Mouse (Mus musculus): ENCODE data around the gene Cyp4f40. TPM values are rescaled to one million over a fixed set of nuclear protein-coding genes. Genes with fewer than 3 reads are reported as not detected.
"Not testable (repeated sequence)": the region's sequence is repeated elsewhere in the genome, so short reads cannot be mapped to it uniquely, and the experiment has no call there.

The Cyp4f40 gene
- not detected in 2 replicates for polyA plus RNA-seq (2016; fragmentation: Nextera tagmentation; extraction: Ambion mirVana)

DNA sequence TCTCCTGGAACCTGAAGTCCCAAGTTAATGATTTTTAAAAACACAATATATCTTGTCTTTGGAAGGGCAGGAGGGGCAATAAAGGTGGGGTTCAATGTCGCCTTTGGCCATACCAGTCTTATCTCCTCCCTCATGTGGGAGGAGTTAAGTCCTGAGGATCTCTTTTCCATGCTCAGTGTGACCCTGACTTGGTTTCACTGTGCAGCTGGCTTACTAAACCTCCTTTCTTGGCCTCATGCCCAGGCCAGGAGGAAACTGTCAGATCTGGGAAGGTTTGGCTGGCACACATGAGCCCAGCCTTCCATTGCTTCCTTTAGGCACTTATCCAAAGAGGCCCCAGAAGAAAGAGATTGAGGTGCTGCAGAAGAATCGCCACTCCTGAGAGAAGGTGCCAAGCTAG, at the start of gene Cyp4f40:
Gene Cyp4f40, plus strand, starts transcription at position 189 of the 400 bp plus-strand sequence.
- Histone ChIP-seq H3K4me1 (no peaks in the 10 kb centered on the region), H3K27ac (replicated peaks) (no peak within 1 kb of the TSS), H3K4me3 (no peak within 1 kb of the TSS), H3K36me3 (replicated peaks) (no peaks in the 10 kb centered on the region), H3K27me3 (replicated peaks; ENCODE audit: low read depth, poor library complexity, severe bottlenecking) (no peaks in the 10 kb centered on the region), H3K9me3 (no peaks in the 10 kb centered on the region)
- 64% methylated on average over 2 of the region's 2 CpGs for WGBS
- DNase-seq (ENCODE audit: low spot score): no peak

DNA sequence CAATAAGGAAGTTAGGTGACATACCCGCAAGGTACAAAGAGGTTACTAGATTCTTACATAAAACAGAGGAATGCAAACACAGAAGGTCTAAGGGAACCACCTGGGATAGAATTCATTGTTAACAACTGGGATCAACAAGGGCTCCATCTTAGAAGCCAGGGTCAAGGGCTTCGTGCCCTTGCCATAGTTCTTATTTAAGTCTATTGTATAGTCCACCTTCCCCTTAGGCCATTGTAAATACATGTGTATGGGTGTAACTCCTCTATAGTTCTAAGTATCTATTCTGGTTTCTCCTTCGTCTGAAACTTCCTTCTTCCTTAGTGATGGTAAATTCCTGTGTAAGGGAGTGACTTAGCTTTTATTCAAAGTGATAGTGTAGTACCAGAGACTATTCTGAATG, 48.5 kb upstream of the Cyp4f40 start:
- H3K27me3 ChIP-seq (replicated peaks; ENCODE audit: low read depth, poor library complexity, severe bottlenecking); H3K27ac ChIP-seq (replicated peaks); DNase-seq (ENCODE audit: low spot score); H3K36me3 ChIP-seq (replicated peaks); H3K4me3 ChIP-seq; H3K9me3 ChIP-seq; H3K4me1 ChIP-seq: not testable (repeated sequence)
- WGBS: 83% methylated on average over 3 of the region's 3 CpGs

DNA sequence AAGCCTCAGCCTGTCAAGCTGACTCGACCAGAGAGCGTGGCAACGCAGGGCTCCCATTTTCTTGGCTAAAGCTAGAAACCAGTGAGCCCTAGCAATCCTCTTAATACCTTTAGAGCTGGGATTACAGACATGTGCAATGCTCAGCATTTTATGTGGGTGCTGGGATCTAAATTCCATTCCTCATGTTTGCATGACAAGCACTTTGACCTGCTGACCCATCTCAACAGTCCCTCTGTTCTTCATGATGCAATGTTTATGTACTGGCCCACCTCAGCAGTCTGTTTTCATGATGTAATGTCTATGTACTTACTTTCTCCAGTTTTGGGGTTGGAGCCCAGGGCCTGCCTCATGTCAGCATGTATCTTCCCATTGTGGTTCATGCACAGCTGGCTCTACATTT, 47.8 kb upstream of the Cyp4f40 start:
- 88% methylated on average over 3 of the region's 3 CpGs for WGBS
- H3K4me1 ChIP-seq: no peaks in the 10 kb centered on the region
- H3K4me3 ChIP-seq: no peak overlapping the region
- no peaks in the 10 kb centered on the region for H3K27me3 ChIP-seq (replicated peaks; ENCODE audit: low read depth, poor library complexity, severe bottlenecking)
- DNase-seq (ENCODE audit: low spot score): no peak
- no peaks in the 10 kb centered on the region for H3K36me3 ChIP-seq (replicated peaks)
- H3K27ac ChIP-seq (replicated peaks): no peak overlapping the region
- H3K9me3 ChIP-seq: no peaks in the 10 kb centered on the region

DNA sequence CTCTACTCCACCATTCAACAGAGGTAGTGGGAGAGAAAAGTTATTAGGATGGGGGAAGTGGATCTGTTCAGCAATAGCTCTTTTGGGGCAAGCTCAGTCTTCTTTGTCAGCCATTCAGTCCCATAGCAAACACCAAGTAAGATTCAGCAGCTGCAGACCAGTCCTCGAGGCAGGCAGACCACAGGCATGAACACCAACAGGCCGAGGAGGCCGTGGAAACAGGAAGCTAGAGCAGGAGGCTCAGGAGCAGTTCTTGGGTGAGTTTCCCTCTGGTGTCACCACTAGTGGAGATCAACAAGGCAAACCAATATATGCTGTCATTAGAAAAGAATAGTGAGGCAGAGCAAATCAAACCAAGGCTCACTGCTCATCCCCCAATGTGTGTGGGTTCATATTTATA, 46.3 kb upstream of the Cyp4f40 start:
- Histone ChIP-seq H3K4me3 (no peak overlapping the region), H3K27me3 (replicated peaks; ENCODE audit: low read depth, poor library complexity, severe bottlenecking) (no peaks in the 10 kb centered on the region), H3K36me3 (replicated peaks) (no peaks in the 10 kb centered on the region), H3K4me1 (no peaks in the 10 kb centered on the region), H3K27ac (replicated peaks) (no peak overlapping the region), H3K9me3 (no peaks in the 10 kb centered on the region)
- no peak for DNase-seq (ENCODE audit: low spot score)
- WGBS: 73% methylated on average over 3 of the region's 3 CpGs

DNA sequence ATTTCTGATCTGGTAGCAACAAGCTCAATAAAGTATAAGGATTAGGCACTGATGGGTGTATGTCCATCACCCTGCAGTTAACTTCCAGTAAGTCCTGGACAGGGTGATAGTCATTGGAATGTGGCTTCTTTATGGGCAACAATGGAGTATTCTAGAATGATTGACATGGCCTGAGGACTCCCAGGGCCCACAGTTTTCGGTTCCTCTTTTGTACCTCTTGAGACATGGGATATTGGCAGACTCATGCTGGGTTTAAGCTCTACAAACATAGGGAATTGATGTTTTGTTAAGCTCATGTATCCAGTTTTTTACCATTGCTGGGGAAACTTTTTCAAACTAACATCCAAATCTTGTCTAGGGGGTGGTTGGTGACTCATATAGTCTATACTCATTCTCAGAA, 41.4 kb upstream of the Cyp4f40 start:
- Histone ChIP-seq H3K4me1 (no peaks in the 10 kb centered on the region), H3K9me3 (peaks cover 10% of the 10 kb centered on the region; the same call in 1 of the 2 replicates), H3K27me3 (replicated peaks; ENCODE audit: low read depth, poor library complexity, severe bottlenecking) (no peaks in the 10 kb centered on the region), H3K4me3 (no peak overlapping the region), H3K36me3 (replicated peaks) (no peaks in the 10 kb centered on the region), H3K27ac (replicated peaks) (no peak overlapping the region)
- no peak for DNase-seq (ENCODE audit: low spot score)
- WGBS: 64% methylated on average over 1 of the region's 1 CpGs

DNA sequence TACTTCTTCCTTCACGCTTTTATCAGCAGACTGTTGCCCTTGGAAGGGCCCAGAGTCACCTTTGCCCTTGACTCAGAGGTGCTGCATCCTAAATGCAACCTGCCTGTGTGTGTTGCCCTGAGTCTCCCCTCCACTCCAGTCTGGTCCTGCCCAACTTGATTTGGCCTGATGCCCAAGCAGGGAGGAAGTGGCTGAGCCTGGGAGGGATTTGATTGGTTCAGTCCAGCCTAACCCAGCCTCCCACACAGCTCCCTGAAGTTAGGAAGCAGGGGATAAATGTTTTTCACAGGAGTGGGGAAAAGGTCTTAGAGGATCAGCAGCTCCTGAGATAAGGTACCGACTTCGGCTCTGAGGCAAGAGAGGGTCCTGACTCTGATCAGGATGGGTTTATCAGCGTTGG, 37.7 kb upstream of the Cyp4f40 start, which contains the start of gene Cyp4f37:
Gene Cyp4f37, plus strand, starts transcription at position 292 of the 400 bp plus-strand sequence.
- H3K27ac ChIP-seq (replicated peaks); H3K4me1 ChIP-seq; H3K4me3 ChIP-seq; H3K36me3 ChIP-seq (replicated peaks); DNase-seq (ENCODE audit: low spot score); H3K27me3 ChIP-seq (replicated peaks; ENCODE audit: low read depth, poor library complexity, severe bottlenecking): not testable (repeated sequence)
- peaks cover 10% of the 10 kb centered on the region; the same call in 1 of the 2 replicates for H3K9me3 ChIP-seq
- 73% methylated on average over 4 of the region's 4 CpGs for WGBS

DNA sequence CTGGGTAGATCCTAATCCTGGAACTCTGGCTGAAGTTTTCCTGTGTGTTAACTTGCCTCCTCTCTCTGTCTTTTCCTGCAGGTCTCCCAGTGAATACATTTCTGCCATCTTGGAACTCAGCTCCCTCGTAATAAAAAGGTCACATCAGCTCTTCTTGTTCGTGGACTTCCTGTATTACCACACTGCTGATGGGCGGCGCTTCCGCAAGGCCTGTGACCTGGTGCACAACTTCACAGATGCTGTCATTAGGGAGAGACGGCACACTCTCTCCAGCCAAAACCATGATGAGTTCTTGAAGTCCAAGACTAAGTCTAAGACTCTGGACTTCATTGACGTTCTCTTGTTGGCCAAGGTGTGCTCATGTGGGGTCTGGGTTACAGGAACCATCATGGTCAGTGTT, 29.0 kb upstream of the Cyp4f40 start:
- H3K4me3 ChIP-seq; DNase-seq (ENCODE audit: low spot score); H3K4me1 ChIP-seq; H3K9me3 ChIP-seq; H3K27me3 ChIP-seq (replicated peaks; ENCODE audit: low read depth, poor library complexity, severe bottlenecking); H3K27ac ChIP-seq (replicated peaks); H3K36me3 ChIP-seq (replicated peaks): not testable (repeated sequence)
- 88% methylated on average over 7 of the region's 7 CpGs for WGBS

DNA sequence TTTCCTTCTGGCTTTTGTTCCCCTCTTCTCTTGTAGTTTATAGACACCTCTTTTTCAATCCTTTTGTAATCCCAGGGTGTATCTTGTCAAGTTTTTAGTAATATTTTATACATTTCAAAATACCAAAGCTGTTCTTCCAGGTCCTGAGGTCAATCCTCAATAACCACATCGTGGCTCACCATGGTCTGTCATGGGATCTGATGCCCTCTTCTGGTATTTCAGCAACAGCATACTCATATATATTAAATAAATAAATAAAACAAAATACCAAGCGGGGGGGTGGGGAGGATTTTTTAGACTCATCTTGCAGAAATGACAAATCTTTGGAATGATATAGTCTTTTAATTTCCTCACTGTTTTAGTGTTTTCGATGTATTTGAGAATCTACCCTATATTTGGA, 26.8 kb upstream of the Cyp4f40 start:
- Histone ChIP-seq H3K27me3 (replicated peaks; ENCODE audit: low read depth, poor library complexity, severe bottlenecking) (no peaks in the 10 kb centered on the region), H3K4me1 (peaks cover 8% of the 10 kb centered on the region; the same call in 1 of the 2 replicates), H3K36me3 (replicated peaks) (no peaks in the 10 kb centered on the region), H3K27ac (replicated peaks) (no peak overlapping the region), H3K4me3 (no peak overlapping the region), H3K9me3 (no peaks in the 10 kb centered on the region)
- DNase-seq (ENCODE audit: low spot score): no peak
- 80% methylated on average over 3 of the region's 3 CpGs for WGBS

DNA sequence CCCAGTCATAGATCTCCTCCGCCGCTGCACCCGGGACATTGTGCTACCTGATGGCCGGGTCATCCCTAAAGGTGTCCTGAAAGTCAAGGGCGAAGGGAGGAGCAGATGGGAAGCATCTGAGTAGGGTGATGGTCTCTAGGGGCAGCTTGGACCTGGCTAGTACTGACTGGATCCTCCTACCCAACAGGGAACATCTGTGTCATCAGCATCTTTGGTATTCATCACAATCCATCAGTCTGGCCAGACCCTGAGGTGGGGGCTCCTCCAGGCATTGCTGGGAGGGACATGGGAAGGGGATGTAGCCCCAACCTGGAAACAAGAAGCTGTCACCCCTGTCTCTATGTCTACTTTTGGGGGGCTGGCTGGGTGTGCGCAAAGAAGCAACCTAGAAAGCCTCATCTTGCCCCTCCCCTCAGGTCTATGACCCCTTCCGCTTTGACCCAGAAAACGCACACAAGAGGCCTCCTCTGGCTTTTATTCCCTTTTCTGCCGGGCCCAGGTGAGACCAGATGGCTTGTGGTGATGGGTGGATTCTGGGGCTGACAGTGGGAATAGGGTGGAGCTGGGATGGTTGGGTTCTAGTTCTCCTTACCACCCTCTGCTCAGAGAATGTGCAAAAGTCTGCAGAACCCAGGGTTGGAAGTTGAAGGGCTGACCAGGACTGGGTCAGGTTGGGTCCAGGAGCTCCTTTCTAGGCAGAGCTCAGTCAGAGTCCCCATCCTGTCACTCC, 24.3 kb upstream of the Cyp4f40 start:
- not testable (repeated sequence) for H3K36me3 ChIP-seq (replicated peaks); H3K9me3 ChIP-seq; H3K4me1 ChIP-seq; DNase-seq (ENCODE audit: low spot score); H3K27me3 ChIP-seq (replicated peaks; ENCODE audit: low read depth, poor library complexity, severe bottlenecking)
- WGBS: 89% methylated on average over 9 of the region's 9 CpGs
- H3K27ac ChIP-seq (replicated peaks): peak overlapping the region; percentile 57
- peak overlapping the region; percentile 55 for H3K4me3 ChIP-seq

DNA sequence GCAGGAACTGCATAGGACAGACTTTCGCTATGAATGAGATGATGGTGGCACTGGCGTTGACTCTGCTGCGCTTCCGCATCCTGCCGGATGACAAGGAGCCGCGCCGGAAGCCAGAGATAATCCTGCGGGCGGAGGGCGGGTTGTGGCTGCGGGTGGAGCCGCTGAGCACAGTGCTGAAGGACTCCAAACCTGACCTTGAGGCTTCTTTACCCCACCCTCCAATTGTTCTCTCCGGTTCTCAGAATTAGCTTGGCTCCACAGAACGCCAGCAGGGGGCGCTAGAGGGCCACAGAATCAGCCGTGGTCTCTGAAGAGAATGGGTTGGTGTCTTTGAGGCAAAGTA, 23.8 kb upstream of the Cyp4f40 start:
- H3K27ac ChIP-seq (replicated peaks): peak overlapping the region; percentile 57
- peak overlapping the region; percentile 55 for H3K4me3 ChIP-seq
- 2% methylated on average over 17 of the region's 17 CpGs for WGBS
- H3K9me3 ChIP-seq: no peaks in the 10 kb centered on the region
- no peaks in the 10 kb centered on the region for H3K36me3 ChIP-seq (replicated peaks)
- H3K4me1 ChIP-seq: peaks cover 8% of the 10 kb centered on the region; the same call in 1 of the 2 replicates
- DNase-seq (ENCODE audit: low spot score): peak; percentile 91
- H3K27me3 ChIP-seq (replicated peaks; ENCODE audit: low read depth, poor library complexity, severe bottlenecking): no peaks in the 10 kb centered on the region

DNA sequence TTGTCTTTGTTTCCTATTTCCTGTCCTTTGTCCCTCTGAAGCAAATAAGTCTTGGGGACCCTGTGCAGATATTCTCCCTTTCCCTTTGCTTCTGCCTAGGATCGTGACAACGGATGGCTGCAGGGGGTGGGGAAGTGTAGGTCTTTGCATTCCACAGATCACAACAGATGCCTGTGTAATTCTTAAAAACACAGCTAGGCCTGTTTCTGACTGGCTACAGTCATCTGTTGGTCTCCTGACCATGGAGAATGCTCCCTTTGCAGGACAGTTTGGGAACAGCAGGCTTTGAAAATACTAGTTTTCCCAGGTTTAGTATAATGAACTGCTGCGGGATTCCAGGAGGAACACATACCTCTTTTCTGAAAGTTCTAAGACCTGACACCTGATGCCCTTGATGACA, 22.4 kb upstream of the Cyp4f40 start:
- no peaks in the 10 kb centered on the region for H3K36me3 ChIP-seq (replicated peaks)

DNA sequence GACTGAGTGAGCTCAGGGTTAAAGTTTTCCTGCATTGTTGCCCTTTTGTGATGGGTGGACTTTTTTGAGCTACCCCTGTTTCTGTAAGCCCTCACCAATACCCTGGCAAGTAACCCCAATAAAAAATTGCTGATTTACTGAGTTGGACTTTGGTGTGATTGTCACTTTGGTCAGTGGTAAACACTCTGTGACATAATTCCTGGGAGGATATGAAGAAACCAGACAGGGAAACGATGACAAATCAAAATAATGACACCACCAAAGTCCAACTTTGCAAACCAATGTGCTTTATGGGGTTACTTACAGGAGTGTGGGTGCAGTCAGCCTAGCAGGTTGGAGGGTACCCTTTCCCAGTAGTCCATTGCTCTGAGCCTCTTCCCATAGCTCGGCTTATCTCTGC, 21.5 kb upstream of the Cyp4f40 start:
- H3K4me3 ChIP-seq: no peak overlapping the region
- no peaks in the 10 kb centered on the region for H3K36me3 ChIP-seq (replicated peaks)
- DNase-seq (ENCODE audit: low spot score): no peak
- no peak overlapping the region for H3K27ac ChIP-seq (replicated peaks)
- WGBS: 87% methylated on average over 2 of the region's 2 CpGs
- peaks cover 8% of the 10 kb centered on the region; the same call in 1 of the 2 replicates for H3K4me1 ChIP-seq
- H3K27me3 ChIP-seq (replicated peaks; ENCODE audit: low read depth, poor library complexity, severe bottlenecking): no peaks in the 10 kb centered on the region
- H3K9me3 ChIP-seq: no peaks in the 10 kb centered on the region

More for the DNA sequence above, 22.4 kb upstream of the Cyp4f40 start:
- DNase-seq (ENCODE audit: low spot score): no peak
- Histone ChIP-seq H3K4me3 (no peak overlapping the region), H3K27me3 (replicated peaks; ENCODE audit: low read depth, poor library complexity, severe bottlenecking) (no peaks in the 10 kb centered on the region), H3K4me1 (peaks cover 8% of the 10 kb centered on the region; the same call in 1 of the 2 replicates), H3K27ac (replicated peaks) (no peak overlapping the region), H3K9me3 (no peaks in the 10 kb centered on the region)
- WGBS: 49% methylated on average over 3 of the region's 3 CpGs

DNA sequence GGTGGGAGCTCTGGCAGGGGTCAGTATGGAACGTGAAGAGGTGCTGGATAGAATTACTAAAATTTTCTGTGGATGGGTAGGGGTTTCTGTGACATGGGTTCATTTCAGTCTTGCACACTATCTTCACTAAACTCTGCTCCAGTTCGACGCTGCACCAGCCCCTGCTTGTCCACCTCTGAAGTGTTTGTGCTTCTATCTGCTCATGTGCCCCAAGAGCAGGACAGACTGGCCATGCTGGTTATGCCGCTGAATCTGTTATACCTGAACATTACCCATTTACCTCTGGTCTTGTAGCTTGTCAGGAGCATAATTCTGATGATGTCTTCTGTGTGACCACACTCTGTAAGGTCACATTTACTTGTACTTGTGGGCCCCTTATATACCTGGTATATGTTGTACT, 12.1 kb upstream of the Cyp4f40 start:
- DNase-seq (ENCODE audit: low spot score): no peak
- Histone ChIP-seq H3K4me1 (no peaks in the 10 kb centered on the region), H3K36me3 (replicated peaks) (no peaks in the 10 kb centered on the region), H3K27ac (replicated peaks) (no peak overlapping the region), H3K4me3 (no peak overlapping the region), H3K27me3 (replicated peaks; ENCODE audit: low read depth, poor library complexity, severe bottlenecking) (no peaks in the 10 kb centered on the region), H3K9me3 (no peaks in the 10 kb centered on the region)
- WGBS: 89% methylated on average over 4 of the region's 4 CpGs
